Mouse (Mus musculus): Measurements from ENCODE around the gene B430305J03Rik. TPM values are rescaled to one million over a fixed set of nuclear protein-coding genes. Genes with fewer than 3 reads are reported as not detected.
A peak's percentile ranks its signal among the peaks of the same experiment; 100 is the strongest.

B430305J03Rik gene
- polyA plus RNA-seq, 1 experiment, result not detected

GRCm38 (mm10) chr3:61391564-61391963 is 25.8 kb upstream of the B430305J03Rik start:
- Histone ChIP-seq H3K4me1 (ENCODE audit: control insufficient read depth, insufficient read depth, low read length) (no peaks in the 10 kb centered on the region), H3K4me3 (replicated peaks; ENCODE audit: control insufficient read depth, low read depth, low read length) (no peak overlapping the region), H3K27ac (ENCODE audit: control insufficient read depth, insufficient read depth, low read depth, low read length, poor library complexity) (no peak overlapping the region)
- 76% methylated on average over 4 of the region's 4 CpGs for WGBS
- TF ChIP-seq CTCF (IDR thresholded peaks at IDR 0.05; ENCODE audit: control insufficient read depth, insufficient read depth, low read length), result no peak
- no peak for TF ChIP-seq POLR2A (IDR thresholded peaks at IDR 0.05; ENCODE audit: borderline replicate concordance, control insufficient read depth, low read depth, low read length)

GRCm38 (mm10) chr3:61386368-61386767 is 20.6 kb upstream of the B430305J03Rik start:
- Histone ChIP-seq H3K4me3 (replicated peaks; ENCODE audit: control insufficient read depth, low read depth, low read length) (no peak overlapping the region), H3K4me1 (ENCODE audit: control insufficient read depth, insufficient read depth, low read length) (no peaks in the 10 kb centered on the region), H3K27ac (ENCODE audit: control insufficient read depth, insufficient read depth, low read depth, low read length, poor library complexity) (no peak overlapping the region)
- 70% methylated on average over 4 of the region's 4 CpGs for WGBS
- TF ChIP-seq POLR2A (IDR thresholded peaks at IDR 0.05; ENCODE audit: borderline replicate concordance, control insufficient read depth, low read depth, low read length), result no peak
- TF ChIP-seq CTCF (IDR thresholded peaks at IDR 0.05; ENCODE audit: control insufficient read depth, insufficient read depth, low read length), result no peak

GRCm38 (mm10) chr3:61376001-61376400 is 10.2 kb upstream of the B430305J03Rik start:
- Histone ChIP-seq H3K4me1 (ENCODE audit: control insufficient read depth, insufficient read depth, low read length) (no peaks in the 10 kb centered on the region), H3K27ac (ENCODE audit: control insufficient read depth, insufficient read depth, low read depth, low read length, poor library complexity) (no peak overlapping the region), H3K4me3 (replicated peaks; ENCODE audit: control insufficient read depth, low read depth, low read length) (no peak overlapping the region)
- no peak for TF ChIP-seq POLR2A (IDR thresholded peaks at IDR 0.05; ENCODE audit: borderline replicate concordance, control insufficient read depth, low read depth, low read length)
- TF ChIP-seq CTCF (IDR thresholded peaks at IDR 0.05; ENCODE audit: control insufficient read depth, insufficient read depth, low read length), result no peak
- WGBS, result 80% methylated on average over 8 of the region's 8 CpGs

- Histone ChIP-seq H3K27ac (ENCODE audit: control insufficient read depth, insufficient read depth, low read depth, low read length, poor library complexity) (no peak overlapping the region), H3K4me3 (replicated peaks; ENCODE audit: control insufficient read depth, low read depth, low read length) (no peak overlapping the region), H3K4me1 (ENCODE audit: control insufficient read depth, insufficient read depth, low read length) (no peaks in the 10 kb centered on the region)
- WGBS, result 96% methylated on average over 1 of the region's 1 CpGs
- TF ChIP-seq POLR2A (IDR thresholded peaks at IDR 0.05; ENCODE audit: borderline replicate concordance, control insufficient read depth, low read depth, low read length), result no peak
- TF ChIP-seq CTCF (IDR thresholded peaks at IDR 0.05; ENCODE audit: control insufficient read depth, insufficient read depth, low read length), result no peak
Measured at GRCm38 (mm10) chr3:61368446-61368845, 2.7 kb upstream of the B430305J03Rik start.

- peak overlapping the region; percentile 87 for H3K27ac ChIP-seq (ENCODE audit: control insufficient read depth, insufficient read depth, low read depth, low read length, poor library complexity)
- TF ChIP-seq POLR2A (IDR thresholded peaks at IDR 0.05; ENCODE audit: borderline replicate concordance, control insufficient read depth, low read depth, low read length) (0 out of 2 replicates have a peak, but pooled peaks have one; percentile 26), CTCF (IDR thresholded peaks at IDR 0.05; ENCODE audit: control insufficient read depth, insufficient read depth, low read length) (no peak)
- H3K4me3 ChIP-seq (replicated peaks; ENCODE audit: control insufficient read depth, low read depth, low read length), result peak overlapping the region; percentile 79
- under 1% methylated on average over 68 of the region's 68 CpGs for WGBS
- no peaks in the 10 kb centered on the region for H3K4me1 ChIP-seq (ENCODE audit: control insufficient read depth, insufficient read depth, low read length)
Measured at GRCm38 (mm10) chr3:61364978-61365778, 573 bp downstream of the B430305J03Rik start.

- under 1% methylated on average over 33 of the region's 33 CpGs for WGBS
- peak overlapping the region; percentile 79 for H3K4me3 ChIP-seq (replicated peaks; ENCODE audit: control insufficient read depth, low read depth, low read length)
- TF ChIP-seq CTCF (IDR thresholded peaks at IDR 0.05; ENCODE audit: control insufficient read depth, insufficient read depth, low read length) (no peak), POLR2A (IDR thresholded peaks at IDR 0.05; ENCODE audit: borderline replicate concordance, control insufficient read depth, low read depth, low read length) (no peak)
- peak overlapping the region; percentile 87 for H3K27ac ChIP-seq (ENCODE audit: control insufficient read depth, insufficient read depth, low read depth, low read length, poor library complexity)
- no peaks in the 10 kb centered on the region for H3K4me1 ChIP-seq (ENCODE audit: control insufficient read depth, insufficient read depth, low read length)
Measured at GRCm38 (mm10) chr3:61364661-61364977, 1.1 kb downstream of the B430305J03Rik start.

GRCm38 (mm10) chr3:61363989-61364660 is 1.6 kb downstream of the B430305J03Rik start:
- TF ChIP-seq POLR2A (IDR thresholded peaks at IDR 0.05; ENCODE audit: borderline replicate concordance, control insufficient read depth, low read depth, low read length) (peak; percentile 93), CTCF (IDR thresholded peaks at IDR 0.05; ENCODE audit: control insufficient read depth, insufficient read depth, low read length) (no peak)

GRCm38 (mm10) chr3:61363161-61363988 is 2.4 kb downstream of the B430305J03Rik start:
- under 1% methylated on average over 30 of the region's 30 CpGs for WGBS
- H3K4me1 ChIP-seq (ENCODE audit: control insufficient read depth, insufficient read depth, low read length), result no peaks in the 10 kb centered on the region
- peak overlapping the region; percentile 70 for H3K4me3 ChIP-seq (replicated peaks; ENCODE audit: control insufficient read depth, low read depth, low read length)
- H3K27ac ChIP-seq (ENCODE audit: control insufficient read depth, insufficient read depth, low read depth, low read length, poor library complexity), result peak overlapping the region; percentile 25
- TF ChIP-seq POLR2A (IDR thresholded peaks at IDR 0.05; ENCODE audit: borderline replicate concordance, control insufficient read depth, low read depth, low read length) (no peak), CTCF (IDR thresholded peaks at IDR 0.05; ENCODE audit: control insufficient read depth, insufficient read depth, low read length) (no peak)

More at GRCm38 (mm10) chr3:61363989-61364660, 1.6 kb downstream of the B430305J03Rik start:
- Histone ChIP-seq H3K4me1 (ENCODE audit: control insufficient read depth, insufficient read depth, low read length) (no peaks in the 10 kb centered on the region), H3K4me3 (replicated peaks; ENCODE audit: control insufficient read depth, low read depth, low read length) (peak overlapping the region; percentile 79), H3K27ac (ENCODE audit: control insufficient read depth, insufficient read depth, low read depth, low read length, poor library complexity) (peak overlapping the region; percentile 87)
- under 1% methylated on average over 51 of the region's 51 CpGs for WGBS

Data from bone marrow, adult 2 months (tissue).